Mouse (Mus musculus) heart, embryonic 16.5 days (tissue): ENCODE measurements around the gene Spaca1. TPM values are rescaled to one million over a fixed set of nuclear protein-coding genes. Genes with fewer than 3 reads are reported as not detected.

ENCODE experiments used
- ATAC-seq: fragments of 200-750 bp; cut with Nextera tagmentation; replicated peaks from 2 replicates; pipeline ENCODE4 v1.8.0; 2017; ENCODE audit warnings: moderate number of reproducible peaks; ENCODE audit not compliant: insufficient read depth, low FRiP score; ENCODE audit errors: extremely low read depth
- H3K27ac ChIP-seq: fragments of 300-500 bp; sonication (generic); 2 replicates; pipeline ENCODE4 v1.5.1; 2014; ENCODE audit warnings: mild to moderate bottlenecking, low read length, control low read depth, moderate library complexity
- H3K27me3 ChIP-seq: fragments of 300-500 bp; sonication (generic); 2 replicates; pipeline ENCODE4 v1.6.1; 2014; ENCODE audit warnings: low read length, mixed read lengths; ENCODE audit not compliant: control insufficient read depth, insufficient read depth
- H3K36me3 ChIP-seq: fragments of 300-500 bp; sonication (generic); 2 replicates; pipeline ENCODE4 v1.6.1; 2014; ENCODE audit not compliant: control insufficient read depth, insufficient read depth
- H3K4me1 ChIP-seq: fragments of 300-500 bp; sonication (generic); 2 replicates; pipeline ENCODE4 v1.6.1; 2014; ENCODE audit warnings: low read length, mixed read lengths; ENCODE audit not compliant: control insufficient read depth, insufficient read depth
- H3K4me2 ChIP-seq: fragments of 300-500 bp; sonication (generic); 2 replicates; pipeline ENCODE4 v1.6.1; 2014; ENCODE audit warnings: low read depth, mild to moderate bottlenecking, control low read depth, low read length
- H3K4me3 ChIP-seq: fragments of 300-500 bp; sonication (generic); 2 replicates; pipeline ENCODE4 v1.5.1; 2014; ENCODE audit warnings: mild to moderate bottlenecking, control low read depth, low read length
- H3K9ac ChIP-seq: fragments of 300-500 bp; sonication (generic); 2 replicates; pipeline ENCODE4 v1.6.1; 2014; ENCODE audit warnings: low read length, control low read depth
- H3K9me3 ChIP-seq: fragments of 300-500 bp; sonication (generic); replicated peaks from 2 replicates; pipeline ENCODE4 v1.6.1; 2016; ENCODE audit warnings: low read length; ENCODE audit not compliant: control insufficient read depth
- WGBS: fragments of 180-500 bp; shearing (Covaris S2); extraction: QIAGEN DNeasy Blood & Tissue Kit; methylation state at CpG from one replicate; pipeline ENCODE4 v1.1.7; 2014; 5-methylcytosine and 5-hydroxymethylcytosine counted together
- polyA plus RNA-seq: library from polyadenylated mRNA; unstranded; fragments of >200 nt; fragmentation: Nextera tagmentation; extraction: Ambion mirVana; gene quantifications from 2 replicates; pipeline ENCODE4 v1.2.1, GENCODE M21; 2015

Spaca1 gene
- polyA plus RNA-seq, 1 experiment from 2014 or later = 0.85 TPM

GRCm38 (mm10) chr4:33988466-33989089 is 61.4 kb downstream of the Spaca1 start:
- no peak overlapping the region for H3K4me3 ChIP-seq
- H3K9ac ChIP-seq = no peak overlapping the region
- H3K27me3 ChIP-seq = no peaks in the 10 kb centered on the region
- no peak overlapping the region for H3K27ac ChIP-seq
- no peaks in the 10 kb centered on the region for H3K4me1 ChIP-seq
- no peaks in the 10 kb centered on the region for H3K36me3 ChIP-seq
- ATAC-seq = no peak
- no peak overlapping the region for H3K4me2 ChIP-seq
- 62% methylated on average over 5 of the region's 5 CpGs for WGBS
- no peaks in the 10 kb centered on the region for H3K9me3 ChIP-seq

Other genes starting within 250 kb of the Spaca1 start
- gene Cnr1, start 125.6 kb downstream of the Spaca1 start, polyA plus RNA-seq = 0.10 and 0.12 TPM in 2 replicates